Mouse (Mus musculus) kidney, adult 2 months (tissue): Measurements from ENCODE around the gene Chrna1.

Experiments used
- CTCF ChIP-seq: fragments of 200-500 bp; conservative IDR thresholded peaks from 2 replicates; pipeline ENCODE4 v1.5.1; 2011; ENCODE audit warnings: low read depth, mild to moderate bottlenecking, control low read depth, low read length, moderate library complexity, mixed read lengths; ENCODE audit not compliant: insufficient read depth, insufficient read length
- POLR2A ChIP-seq: fragments of 200-500 bp; IDR thresholded peaks from one replicate; pipeline ENCODE4 v1.6.1; 2011; ENCODE audit warnings: low read depth, low read length, control low read depth

DNA sequence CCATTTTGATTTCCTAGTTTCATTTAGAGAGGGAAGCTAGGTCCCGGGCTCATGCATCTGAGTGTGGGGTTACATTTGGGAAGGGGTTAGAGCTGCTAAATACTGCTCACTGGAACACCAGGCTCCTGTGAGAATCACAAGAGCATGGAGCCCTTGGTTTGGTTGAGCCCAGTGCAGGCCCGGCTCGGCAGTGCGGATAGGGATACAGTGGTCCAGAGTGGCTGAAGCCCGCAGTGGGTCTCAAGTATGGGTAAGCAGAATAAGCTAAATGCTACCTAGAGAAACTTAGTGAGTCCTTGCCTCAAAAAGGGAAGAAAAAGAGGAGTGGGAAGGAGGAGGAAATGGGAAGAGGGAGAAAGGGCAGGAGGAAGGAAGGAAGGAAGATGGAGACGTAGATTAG is 26.5 kb upstream of the Chrna1 start:
- no peak for TF ChIP-seq POLR2A
- TF ChIP-seq CTCF, result no peak
